Mouse (Mus musculus): ENCODE results near the gene Ppfibp1.

The Ppfibp1 gene

DNA sequence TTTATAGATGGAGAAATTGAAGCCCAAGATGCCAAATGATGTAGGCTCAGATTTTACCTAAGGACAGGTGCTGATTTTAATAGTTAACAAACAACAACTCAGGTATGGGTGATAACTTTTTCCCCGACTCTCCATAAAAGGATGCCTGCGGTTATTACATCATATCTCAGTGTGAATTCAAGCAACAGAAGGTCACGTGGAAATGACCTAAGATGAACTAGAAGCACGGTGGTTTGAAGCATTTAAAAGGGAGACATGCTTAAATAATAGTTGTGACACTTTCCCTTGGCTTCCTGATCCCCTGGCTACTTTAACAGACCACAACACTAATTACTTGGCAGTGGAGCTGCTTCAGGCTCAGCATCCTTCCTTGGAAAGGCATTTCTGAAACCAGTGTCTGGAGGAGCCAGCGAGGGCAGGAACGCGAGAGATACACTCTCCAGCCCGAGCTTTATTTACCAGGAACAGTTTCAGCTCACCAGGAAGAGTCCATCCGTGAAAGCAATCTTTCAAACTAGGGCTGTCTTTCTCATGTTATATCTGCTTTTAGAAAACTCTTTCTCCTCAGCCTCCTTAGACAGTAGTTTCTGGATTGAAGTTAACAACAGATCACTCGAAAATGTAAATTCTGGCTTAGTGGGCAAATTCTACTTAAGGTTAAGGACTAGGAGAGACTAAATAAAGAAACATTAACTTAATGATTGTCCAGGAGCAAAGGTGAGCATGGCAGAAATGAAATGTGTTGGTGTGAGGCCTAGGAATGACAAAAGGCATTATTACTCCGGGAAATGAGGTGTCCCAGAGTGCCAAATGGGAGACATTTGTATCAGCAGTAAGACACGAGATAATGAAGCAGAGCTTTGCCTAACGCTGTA is 6.2 kb upstream of the Ppfibp1 start:
- DNase-seq (ENCODE audit: low read depth, low spot score), result no peak

DNA sequence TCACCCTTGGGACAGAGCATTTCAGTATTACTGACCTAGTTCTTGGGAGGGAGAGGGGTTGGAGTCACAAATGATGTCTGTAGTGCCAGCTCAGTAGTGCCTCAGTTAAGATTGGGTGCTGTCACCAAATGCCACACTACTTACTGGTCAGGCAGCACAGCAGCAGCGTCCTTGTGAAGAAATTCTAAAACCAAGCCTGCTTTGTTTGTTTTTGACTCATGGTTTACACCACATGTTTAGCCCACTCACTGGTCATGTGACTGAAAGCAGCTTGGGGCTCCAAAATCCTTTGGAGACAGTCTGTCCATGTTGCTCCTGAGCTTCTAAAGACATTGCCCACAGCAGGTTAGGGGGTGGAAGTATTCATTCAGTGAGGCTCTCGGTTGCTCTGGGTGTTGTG is 4.9 kb upstream of the Ppfibp1 start:
- no peak for DNase-seq (ENCODE audit: low read depth, low spot score)

DNA sequence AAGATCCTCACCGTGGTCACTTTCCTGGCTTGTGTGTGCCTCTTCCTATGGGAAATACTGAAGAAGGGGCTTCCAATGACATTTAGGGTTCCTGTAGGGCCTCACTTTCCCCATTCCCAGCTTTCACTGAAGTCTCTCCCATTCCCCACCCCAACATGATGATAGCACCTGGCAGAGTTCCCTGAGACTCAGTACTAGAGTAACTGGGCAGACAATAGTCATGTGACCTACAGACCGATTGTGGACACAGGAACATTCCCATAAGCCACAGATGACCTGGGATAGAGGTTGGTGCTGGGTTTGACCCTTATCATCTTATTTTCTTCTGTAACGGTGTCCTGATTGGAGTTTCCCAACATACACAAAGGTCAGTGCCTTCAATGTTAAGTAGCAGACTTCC is 4.1 kb upstream of the Ppfibp1 start:
- no peak for DNase-seq (ENCODE audit: low read depth, low spot score)

- no peak for DNase-seq (ENCODE audit: low read depth, low spot score)
Measured at GRCm38 (mm10) chr6:146884851-146885250, 3.4 kb upstream of the Ppfibp1 start.

DNA sequence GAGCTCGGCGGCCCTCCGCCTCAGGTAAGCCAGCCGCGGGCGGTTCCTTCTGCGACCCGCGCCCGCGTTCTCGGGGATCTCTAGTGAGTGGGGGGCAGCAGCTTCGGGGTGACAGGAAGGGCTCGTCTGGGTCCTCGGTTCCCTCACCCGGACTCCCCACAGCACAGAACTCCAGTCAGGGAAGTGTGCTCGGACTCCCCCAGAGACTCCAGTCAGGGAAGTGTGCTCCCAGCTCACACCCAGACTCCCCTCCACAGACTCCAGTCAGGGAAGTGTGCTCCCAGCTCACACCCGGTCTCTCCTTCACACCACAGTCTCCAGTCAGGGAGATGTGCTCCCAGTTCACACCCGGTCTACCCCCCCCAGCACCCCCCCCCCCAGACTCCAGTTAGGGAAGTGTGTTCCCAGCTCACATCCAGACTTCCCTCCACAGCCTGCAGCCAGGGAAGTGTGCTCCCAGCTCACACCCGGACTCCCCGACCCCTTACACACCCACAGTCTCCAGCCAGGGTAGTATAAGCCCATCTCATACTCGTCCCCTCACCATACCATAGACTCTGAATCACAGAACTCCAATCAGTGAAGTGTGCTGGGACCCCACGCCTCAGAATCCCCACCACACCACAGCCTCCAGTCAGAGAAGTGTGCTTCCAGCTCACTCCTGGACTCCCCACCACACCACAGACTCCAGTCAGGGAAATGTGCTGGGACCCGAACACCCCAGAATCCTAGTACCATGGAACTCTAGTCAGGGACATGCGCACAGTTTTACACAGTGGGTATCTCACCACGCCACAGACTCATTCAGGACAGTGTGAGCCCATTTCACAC is 588 bp downstream of the Ppfibp1 start:
- DNase-seq (ENCODE audit: low read depth, low spot score), result no peak

GRCm38 (mm10) chr6:146890215-146890614 is 1.9 kb downstream of the Ppfibp1 start:
- DNase-seq (ENCODE audit: low read depth, low spot score), result no peak

DNA sequence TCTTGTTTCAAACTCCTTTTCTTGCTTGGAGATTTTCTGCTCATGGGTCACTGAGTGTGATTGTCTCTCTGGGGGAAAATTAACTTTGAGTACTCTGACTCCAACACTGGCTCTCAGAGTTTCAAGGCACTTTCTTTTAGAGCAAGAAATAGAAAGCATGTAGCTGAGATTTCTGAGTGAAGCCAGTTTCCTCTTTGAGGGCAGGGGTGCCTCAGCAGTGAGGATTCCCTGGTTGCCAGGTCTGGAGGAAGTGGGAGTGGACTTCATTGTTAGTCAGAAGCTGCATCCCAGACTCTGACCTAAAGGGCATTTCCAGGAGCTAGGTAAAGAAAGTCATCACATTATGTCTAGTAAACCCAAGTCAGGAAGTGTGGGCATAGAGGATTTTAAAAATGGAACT is 2.3 kb downstream of the Ppfibp1 start:
- no peak for DNase-seq (ENCODE audit: low read depth, low spot score)

- no peak for DNase-seq (ENCODE audit: low read depth, low spot score)
Measured at GRCm38 (mm10) chr6:146893890-146894289, 5.6 kb downstream of the Ppfibp1 start.

- DNase-seq (ENCODE audit: low read depth, low spot score), result no peak
Measured at GRCm38 (mm10) chr6:146898709-146899108, 10.4 kb downstream of the Ppfibp1 start.

GRCm38 (mm10) chr6:146899647-146900046 is 11.4 kb downstream of the Ppfibp1 start:
- no peak for DNase-seq (ENCODE audit: low read depth, low spot score)

DNA sequence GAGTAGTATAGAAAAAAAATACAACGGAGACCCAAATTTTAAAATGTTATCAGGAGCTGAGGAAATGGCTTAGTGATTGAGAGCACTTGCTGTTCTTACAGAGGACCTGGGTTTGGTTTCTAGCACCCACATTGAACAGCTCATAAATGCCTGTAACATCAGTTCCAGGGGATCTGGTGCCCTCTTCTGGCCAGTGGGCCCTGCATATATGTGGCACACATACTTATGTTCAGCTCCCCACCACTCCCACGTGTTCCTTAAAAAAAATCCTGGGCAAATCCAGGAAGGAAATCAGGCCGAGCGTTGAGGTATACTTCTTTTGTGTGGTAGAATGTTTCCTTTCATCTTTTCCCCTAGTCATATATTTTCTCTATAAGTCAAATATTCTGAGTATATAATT is 13.6 kb downstream of the Ppfibp1 start:
- DNase-seq (ENCODE audit: low read depth, low spot score), result no peak

DNA sequence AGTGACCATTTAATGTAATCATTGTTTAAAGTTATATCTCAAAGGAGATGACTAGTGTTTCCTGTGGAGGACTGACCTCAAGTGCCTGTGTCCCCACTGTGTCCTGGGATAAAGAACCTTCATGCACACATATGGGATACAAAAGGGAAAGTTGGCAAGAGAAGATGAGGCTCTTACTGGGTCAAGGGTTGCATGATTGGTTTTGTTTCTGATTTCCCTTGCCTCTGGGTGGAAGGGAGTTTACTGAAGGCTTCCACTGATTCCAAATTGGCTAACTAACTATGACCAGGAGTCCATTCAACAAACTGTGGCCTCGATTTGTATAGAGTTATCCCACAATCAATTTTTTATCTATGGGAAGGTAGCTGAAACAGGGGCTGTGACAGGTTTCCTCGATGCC is 15.3 kb downstream of the Ppfibp1 start:
- DNase-seq (ENCODE audit: low read depth, low spot score), result no peak

GRCm38 (mm10) chr6:146904707-146905106 is 16.4 kb downstream of the Ppfibp1 start:
- no peak for DNase-seq (ENCODE audit: low read depth, low spot score)

- DNase-seq (ENCODE audit: low read depth, low spot score), result no peak
Measured at GRCm38 (mm10) chr6:146906000-146906786, 17.9 kb downstream of the Ppfibp1 start.

DNA sequence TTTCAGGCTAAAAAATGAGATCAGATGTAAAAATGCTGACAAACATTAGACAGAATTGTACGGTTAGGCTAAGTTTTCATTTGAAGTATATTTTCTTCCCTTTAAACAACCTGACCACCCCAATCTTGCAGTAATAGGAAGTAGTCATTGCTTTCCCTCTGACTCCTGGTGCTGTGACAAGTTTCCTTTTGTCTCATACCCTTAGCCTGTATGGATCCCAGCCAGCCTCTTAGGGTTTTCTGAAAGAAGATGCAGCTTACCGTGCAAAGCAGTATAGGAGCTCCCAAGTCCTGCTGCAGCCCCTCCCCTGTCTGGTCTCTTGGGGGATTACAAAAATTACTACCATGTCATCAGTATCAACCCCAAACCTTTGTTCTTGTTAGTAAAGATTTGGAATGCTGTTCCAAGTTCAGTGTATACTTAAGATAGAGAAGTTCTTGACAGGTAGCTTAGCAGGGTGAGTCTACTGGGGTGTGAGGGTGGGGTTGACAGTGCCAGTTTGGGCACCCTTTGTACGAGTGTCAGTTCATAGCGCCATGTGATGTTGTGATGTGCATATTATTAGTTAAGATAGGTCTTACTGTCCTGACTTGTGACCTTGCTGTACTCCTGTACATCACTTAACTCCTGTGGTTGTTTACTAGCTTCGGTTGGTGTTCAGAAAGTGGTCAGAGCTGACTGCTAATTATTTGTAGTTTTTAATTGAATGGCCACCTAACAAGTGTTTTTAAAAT is 18.9 kb downstream of the Ppfibp1 start:
- no peak for DNase-seq (ENCODE audit: low read depth, low spot score)

DNA sequence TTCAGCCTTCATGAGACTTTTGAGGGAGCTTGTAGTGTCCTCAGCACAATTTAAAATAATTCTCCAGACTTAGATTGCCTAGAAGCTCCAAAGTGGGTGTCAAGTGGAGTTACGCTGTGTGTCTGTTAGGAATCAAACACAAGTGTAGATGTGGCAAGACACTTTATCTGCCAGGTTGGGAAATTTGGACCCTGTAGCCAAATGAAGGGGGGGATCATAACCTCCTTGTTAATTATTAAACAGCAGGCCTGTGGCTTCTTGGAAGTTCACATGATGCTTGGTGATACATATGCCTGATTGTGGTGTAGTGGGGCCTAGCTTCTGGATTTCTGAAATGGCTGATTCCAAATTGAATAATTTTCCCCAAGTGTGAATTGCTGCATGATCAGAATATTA is 19.5 kb downstream of the Ppfibp1 start:
- DNase-seq (ENCODE audit: low read depth, low spot score), result no peak

DNA sequence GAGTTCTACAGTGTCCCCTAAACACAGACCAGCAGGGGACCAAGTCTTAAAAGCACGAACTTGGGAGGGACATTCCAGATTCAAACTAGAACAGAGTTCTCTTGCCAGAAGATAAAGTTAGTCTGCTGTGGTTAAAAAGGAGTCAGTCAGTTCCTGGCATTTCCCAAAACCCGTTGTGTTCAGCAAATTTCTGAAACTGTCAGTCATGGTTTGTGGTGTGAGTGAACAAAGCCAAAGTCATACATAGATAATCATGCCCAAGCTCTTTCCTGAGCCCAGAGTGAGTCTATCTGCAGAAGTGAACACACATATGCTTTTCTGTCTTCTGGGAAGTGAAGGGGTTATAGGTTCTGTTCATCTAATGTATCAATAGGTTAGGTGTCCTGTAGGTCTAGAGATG is 20.5 kb downstream of the Ppfibp1 start:
- DNase-seq (ENCODE audit: low read depth, low spot score), result no peak

- no peak for DNase-seq (ENCODE audit: low read depth, low spot score)
Measured at GRCm38 (mm10) chr6:146909725-146910489, 21.6 kb downstream of the Ppfibp1 start.

DNA sequence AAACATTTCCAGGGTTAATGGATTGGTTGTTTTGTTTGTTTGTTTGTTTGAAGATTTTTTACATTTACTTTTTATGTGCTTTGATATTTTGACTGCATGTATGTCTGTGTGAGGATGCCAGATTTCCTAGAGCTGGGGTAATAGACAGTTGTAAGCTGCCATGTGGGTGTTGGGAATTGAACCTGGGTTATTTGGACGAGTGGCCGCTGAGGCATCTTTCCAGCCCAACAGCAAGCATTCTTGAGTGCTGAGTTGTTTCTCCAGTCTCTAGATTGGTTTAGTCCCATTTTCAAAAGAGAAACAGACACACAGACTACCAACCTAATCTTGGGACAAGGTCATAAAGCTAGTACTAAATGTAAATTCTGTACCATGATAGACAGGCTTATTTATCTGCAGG is 22.5 kb downstream of the Ppfibp1 start:
- no peak for DNase-seq (ENCODE audit: low read depth, low spot score)

DNA sequence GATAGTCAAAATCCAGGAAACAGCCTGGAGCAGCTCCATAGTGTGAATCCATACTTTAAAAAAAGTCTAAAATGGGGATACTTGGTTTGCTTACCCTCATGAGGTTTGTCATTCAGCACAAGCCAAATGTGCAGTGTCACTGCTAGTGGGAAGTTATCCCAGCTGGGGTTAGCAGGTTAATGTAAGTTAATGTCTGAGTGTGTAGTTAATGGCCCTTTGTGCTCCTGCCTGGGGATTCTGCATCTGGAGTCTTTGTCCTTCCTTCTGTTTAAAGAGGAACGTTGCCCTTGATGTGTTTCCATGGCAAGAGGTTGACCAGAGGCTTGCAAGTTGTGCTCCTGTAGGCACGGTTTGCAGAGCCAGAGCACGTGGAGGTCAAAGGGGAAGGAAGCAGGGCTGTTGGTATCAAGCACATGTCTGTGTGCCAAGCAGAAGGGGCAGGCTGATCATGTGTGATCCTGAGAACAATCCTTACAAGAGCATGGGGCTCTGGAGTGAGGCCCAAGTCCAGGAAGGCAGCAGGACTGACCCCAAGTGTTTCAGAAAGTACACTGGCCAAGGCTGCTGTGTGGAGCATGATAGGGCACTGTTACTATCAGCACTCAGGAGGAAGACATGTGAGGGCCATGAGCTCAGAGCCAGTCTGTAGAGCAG is 24.7 kb downstream of the Ppfibp1 start:
- no peak for DNase-seq (ENCODE audit: low read depth, low spot score)
